Mouse (Mus musculus) heart, embryonic 14.5 days (tissue): ENCODE results near the gene Cldn5. TPM values are rescaled to one million over a fixed set of nuclear protein-coding genes. Genes with fewer than 3 reads are reported as not detected.

Source experiments
- ATAC-seq: fragments of 200-750 bp; cut with Nextera tagmentation; 2 replicates; pipeline ENCODE4 v1.8.0; 2017; ENCODE audit warnings: low read depth, moderate TSS enrichment; ENCODE audit not compliant: insufficient number of reproducible peaks, insufficient read depth, low FRiP score
- H3K27ac ChIP-seq, 2 experiments: fragments of 200-500 bp in 1 of 2; fragments of 300-500 bp in 1 of 2; sonication (generic) in 1 of 2; replicated peaks in 1 of 2; 2 replicates each; pipeline ENCODE4 v1.5.1; 2012 to 2014; ENCODE audit warnings: low read depth in 2 of 2, low read length in 2 of 2, control low read depth in 1 of 2, mild to moderate bottlenecking in 1 of 2, mixed read lengths in 1 of 2; ENCODE audit not compliant: control insufficient read depth in 1 of 2, insufficient read depth in 1 of 2
- H3K27me3 ChIP-seq: fragments of 300-500 bp; sonication (generic); 2 replicates; pipeline ENCODE4 v1.6.1; 2014; ENCODE audit warnings: mild to moderate bottlenecking, low read length, control low read depth; ENCODE audit not compliant: control insufficient read depth, insufficient read depth
- H3K36me3 ChIP-seq: fragments of 300-500 bp; sonication (generic); 2 replicates; pipeline ENCODE4 v1.6.1; 2014; ENCODE audit warnings: mild to moderate bottlenecking, control low read depth, low read length, mixed read lengths; ENCODE audit not compliant: control insufficient read depth, insufficient read depth
- H3K4me1 ChIP-seq, 2 experiments: fragments of 200-500 bp in 1 of 2; fragments of 300-500 bp in 1 of 2; sonication (generic) in 1 of 2; 2 replicates each; pipeline ENCODE4 v1.6.1; 2012 to 2014; ENCODE audit warnings: low read length in 2 of 2, control low read depth in 1 of 2, mixed read lengths in 1 of 2; ENCODE audit not compliant: control insufficient read depth in 2 of 2, insufficient read depth in 2 of 2
- H3K4me2 ChIP-seq: fragments of 300-500 bp; sonication (generic); 2 replicates; pipeline ENCODE4 v1.6.1; 2014; ENCODE audit warnings: mild to moderate bottlenecking, low read length
- H3K4me3 ChIP-seq, 2 experiments: fragments of 200-500 bp in 1 of 2; fragments of 300-500 bp in 1 of 2; sonication (generic) in 1 of 2; 2 replicates each; pipeline ENCODE4 v1.5.1; 2012 to 2014; ENCODE audit warnings: low read length in 2 of 2, mild to moderate bottlenecking in 2 of 2, control low read depth in 1 of 2, low read depth in 1 of 2, moderate library complexity in 1 of 2; ENCODE audit not compliant: control insufficient read depth in 1 of 2, insufficient read depth in 1 of 2
- H3K9ac ChIP-seq: fragments of 300-500 bp; sonication (generic); 2 replicates; pipeline ENCODE4 v1.6.1; 2014; ENCODE audit warnings: mild to moderate bottlenecking, low read length
- H3K9me3 ChIP-seq: fragments of 300-500 bp; sonication (generic); 2 replicates; pipeline ENCODE4 v1.6.1; 2016; ENCODE audit warnings: low read length, control low read depth; ENCODE audit not compliant: control insufficient read depth
- WGBS: fragments of 180-500 bp; shearing (Covaris S2); extraction: QIAGEN DNeasy Blood & Tissue Kit; methylation state at CpG from one replicate; pipeline ENCODE4 v1.1.7; 2014; 5-methylcytosine and 5-hydroxymethylcytosine counted together
- polyA plus RNA-seq: library from polyadenylated mRNA; unstranded; fragments of >200 nt; fragmentation: Nextera tagmentation; extraction: Ambion mirVana; gene quantifications from 2 replicates; pipeline ENCODE4 v1.2.1, GENCODE M21; 2014

Gene Cldn5
- polyA plus RNA-seq: 19.5 and 22.7 TPM in 2 replicates

GRCm38 (mm10) chr16:18776556-18777100, at the start of gene Cldn5:
TSS of gene Cldn5 (plus strand) at chr16:18776847.
- WGBS: 8% methylated on average over 19 of the region's 19 CpGs
- Histone ChIP-seq H3K9ac (peak within 1 kb of the TSS; percentile 71), H3K9me3 (no peaks in the 10 kb centered on the region), H3K36me3 (peaks cover 6% of the 10 kb centered on the region; the same call in 1 of the 2 replicates), H3K4me2 (peak within 1 kb of the TSS; percentile 86), H3K27ac (peak within 1 kb of the TSS; percentile 23 to 29; a peak in 3 of 4 replicates), H3K4me3 (peak within 1 kb of the TSS; percentile 43 to 51), H3K4me1 (peaks cover 0 to 14% of the 10 kb centered on the region in 2 experiments; a peak in 3 of 4 replicates), H3K27me3 (peaks cover 40% of the 10 kb centered on the region)
- peak; percentile 43; the same call in 1 of the 2 replicates for ATAC-seq

- Histone ChIP-seq H3K27ac (no peak overlapping the region), H3K9ac (no peak overlapping the region), H3K36me3 (no peaks in the 10 kb centered on the region), H3K4me1 (peaks cover 0 to 3% of the 10 kb centered on the region in 2 experiments; a peak in 1 of 4 replicates), H3K4me2 (no peak overlapping the region), H3K27me3 (0 out of 2 replicates have a peak, but pooled peaks cover 4% of the 10 kb centered on the region), H3K4me3 (no peak overlapping the region), H3K9me3 (no peaks in the 10 kb centered on the region)
- ATAC-seq: no peak
- WGBS: 69% methylated on average over 10 of the region's 10 CpGs
Observed at GRCm38 (mm10) chr16:18727536-18728499, 48.8 kb upstream of the Cldn5 start.

GRCm38 (mm10) chr16:18729185-18729584, 47.5 kb upstream of the Cldn5 start:
- no peak overlapping the region for H3K9ac ChIP-seq
- no peaks in the 10 kb centered on the region for H3K9me3 ChIP-seq
- peaks cover 0 to 3% of the 10 kb centered on the region in 2 experiments; a peak in 1 of 4 replicates for H3K4me1 ChIP-seq
- H3K27me3 ChIP-seq: 0 out of 2 replicates have a peak, but pooled peaks cover 8% of the 10 kb centered on the region
- WGBS: 57% methylated on average over 5 of the region's 5 CpGs
- no peaks in the 10 kb centered on the region for H3K36me3 ChIP-seq
- ATAC-seq: no peak
- no peak overlapping the region for H3K4me3 ChIP-seq
- H3K27ac ChIP-seq: no peak overlapping the region
- no peak overlapping the region for H3K4me2 ChIP-seq

- Histone ChIP-seq H3K9ac (no peak overlapping the region), H3K4me1 (peaks cover 0 to 3% of the 10 kb centered on the region in 2 experiments; a peak in 1 of 4 replicates), H3K36me3 (no peaks in the 10 kb centered on the region), H3K9me3 (no peaks in the 10 kb centered on the region), H3K4me3 (no peak overlapping the region), H3K4me2 (no peak overlapping the region), H3K27me3 (0 out of 2 replicates have a peak, but pooled peaks cover 8% of the 10 kb centered on the region), H3K27ac (no peak overlapping the region)
- ATAC-seq: no peak
- 51% methylated on average over 3 of the region's 3 CpGs for WGBS
Observed at GRCm38 (mm10) chr16:18730640-18731039, 46.0 kb upstream of the Cldn5 start.

- peak; percentile 40; the same call in 1 of the 2 replicates for ATAC-seq
- Histone ChIP-seq H3K4me2 (peak overlapping the region; percentile 45), H3K4me3 (0 out of 4 replicates have a peak overlapping the region, but pooled peaks have one; percentile 2 to 3), H3K9me3 (no peaks in the 10 kb centered on the region), H3K9ac (no peak overlapping the region), H3K4me1 (peaks cover 0 to 3% of the 10 kb centered on the region in 2 experiments; a peak in 1 of 4 replicates), H3K36me3 (no peaks in the 10 kb centered on the region), H3K27ac (peak overlapping the region; percentile 21 to 34; a peak in 2 of 4 replicates), H3K27me3 (peaks cover 11% of the 10 kb centered on the region; the same call in 1 of the 2 replicates)
- WGBS: 46% methylated on average over 20 of the region's 20 CpGs
Observed at GRCm38 (mm10) chr16:18733100-18733956, 43.3 kb upstream of the Cldn5 start.

GRCm38 (mm10) chr16:18738303-18738702, 38.3 kb upstream of the Cldn5 start:
- Histone ChIP-seq H3K9ac (no peak overlapping the region), H3K4me1 (no peaks in the 10 kb centered on the region), H3K27ac (no peak overlapping the region), H3K4me3 (no peak overlapping the region), H3K9me3 (no peaks in the 10 kb centered on the region), H3K4me2 (no peak overlapping the region), H3K36me3 (no peaks in the 10 kb centered on the region), H3K27me3 (peaks cover 7% of the 10 kb centered on the region; the same call in 1 of the 2 replicates)
- no peak for ATAC-seq
